14 mouse cellular contexts compared by ENCODE assay signal in the genomic region with DNA sequence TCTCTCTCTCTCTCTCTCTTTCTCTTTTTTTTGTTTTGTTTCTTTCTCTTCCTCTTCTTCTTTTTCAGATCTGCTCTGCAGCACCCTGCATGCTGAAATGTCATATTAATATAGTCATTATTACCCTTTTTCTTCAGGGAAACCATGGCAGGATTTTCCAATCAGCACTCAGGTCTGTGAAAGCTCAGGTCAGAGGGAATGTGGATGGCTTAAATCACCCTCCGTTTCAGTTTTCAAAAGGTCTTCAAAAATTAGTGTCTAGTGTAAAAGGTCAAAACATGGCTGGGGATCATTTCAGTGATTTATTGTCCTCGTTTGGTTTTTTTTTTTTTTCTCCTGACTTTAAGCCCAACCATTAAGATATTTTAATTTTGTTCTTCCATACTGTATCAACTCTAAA.
DNase-seq lines count a peak whose midpoint lies in the region; ATAC-seq and TF ChIP-seq lines count a peak whose summit lies in the region.
"Had no signal": no experiment of that assay in that cellular context is flagged by ENCODE, and none has a peak within 500 bp of the region (broad histone marks: within the 10 kb centered on the region; RNA-seq: fewer than 3 reads in every experiment).

No protein-coding gene starts in this region.

- 0 out of 2 replicates have a peak overlapping the region, but pooled peaks have one; percentile 8 for H3K4me2 ChIP-seq in neural tube, embryonic 12.5 days (replicated peaks)
- H3K4me2 ChIP-seq in neural tube, embryonic 15.5 days, result no peak overlapping the region
- H3K4me2 ChIP-seq in hindbrain, embryonic 14.5 days (replicated peaks), result no peak overlapping the region
- H3K4me2 ChIP-seq in midbrain, embryonic 16.5 days (ENCODE audit: low read length), result no peak overlapping the region
- H3K4me2 ChIP-seq: embryonic facial prominence, embryonic 13.5 days; liver, embryonic 12.5 days; lung, embryonic 14.5 days had no signal

- 15% methylated on average over 2 of the region's 2 CpGs for WGBS in neural tube, embryonic 12.5 days
- 10% methylated on average over 2 of the region's 2 CpGs for WGBS in neural tube, embryonic 15.5 days
- 23% methylated on average over 2 of the region's 2 CpGs for whole genome bisulfite sequencing in hindbrain, embryonic 14.5 days
- 27% methylated on average over 2 of the region's 2 CpGs for WGBS in midbrain, embryonic 16.5 days
- WGBS in thymus, adult 2 months, result 65% methylated on average over 2 of the region's 2 CpGs

- no peak overlapping the region for H3K4me3 ChIP-seq in neural tube, embryonic 12.5 days
- H3K4me3 ChIP-seq in neural tube, embryonic 15.5 days (replicated peaks), result no peak overlapping the region
- H3K4me3 ChIP-seq in hindbrain, embryonic 14.5 days (replicated peaks; ENCODE audit: low read length), result no peak overlapping the region
- H3K4me3 ChIP-seq in midbrain, embryonic 16.5 days (ENCODE audit: low read depth, low read length), result no peak overlapping the region
- no peak overlapping the region for H3K4me3 ChIP-seq in thymus, adult 2 months (ENCODE audit: control insufficient read depth, insufficient read depth, low read length)
- H3K4me3 ChIP-seq: embryonic facial prominence, embryonic 13.5 days; liver, embryonic 12.5 days had no signal

- no peak overlapping the region for H3K9ac ChIP-seq in neural tube, embryonic 12.5 days
- no peak overlapping the region for H3K9ac ChIP-seq in neural tube, embryonic 15.5 days (replicated peaks)
- H3K9ac ChIP-seq in hindbrain, embryonic 14.5 days, result no peak overlapping the region
- H3K9ac ChIP-seq in midbrain, embryonic 16.5 days (ENCODE audit: low read depth, low read length), result no peak overlapping the region
- H3K9ac ChIP-seq: embryonic facial prominence, embryonic 13.5 days; liver, embryonic 12.5 days; lung, embryonic 14.5 days had no signal

- no peak for TF ChIP-seq CTCF in thymus, adult 2 months (IDR thresholded peaks at IDR 0.05; ENCODE audit: borderline replicate concordance, control insufficient read depth, extremely low read depth, insufficient read depth, low read length, poor library complexity)

- H3K9me3 ChIP-seq in neural tube, embryonic 12.5 days, result no peaks in the 10 kb centered on the region
- H3K9me3 ChIP-seq in neural tube, embryonic 15.5 days (replicated peaks), result no peaks in the 10 kb centered on the region
- no peaks in the 10 kb centered on the region for H3K9me3 ChIP-seq in hindbrain, embryonic 14.5 days (ENCODE audit: control insufficient read depth, low read length)
- H3K9me3 ChIP-seq in midbrain, embryonic 16.5 days (replicated peaks; ENCODE audit: control insufficient read depth, low read length, poor library complexity, severe bottlenecking), result no peaks in the 10 kb centered on the region
- H3K9me3 ChIP-seq: embryonic facial prominence, embryonic 13.5 days; liver, embryonic 12.5 days had no signal

- peaks cover 10% of the 10 kb centered on the region; the same call in 1 of the 2 replicates for H3K27me3 ChIP-seq in neural tube, embryonic 12.5 days (replicated peaks)
- no peaks in the 10 kb centered on the region for H3K27me3 ChIP-seq in neural tube, embryonic 15.5 days (replicated peaks)
- H3K27me3 ChIP-seq in hindbrain, embryonic 14.5 days (ENCODE audit: control insufficient read depth, insufficient read depth, low read length), result peaks cover 14% of the 10 kb centered on the region
- H3K27me3 ChIP-seq in midbrain, embryonic 16.5 days (ENCODE audit: control insufficient read depth, insufficient read depth, low read depth, low read length), result no peaks in the 10 kb centered on the region; the same call in 1 of the 2 replicates
- H3K27me3 ChIP-seq in thymus, adult 2 months (ENCODE audit: control insufficient read depth, insufficient read depth, low read length), result no peaks in the 10 kb centered on the region
- H3K27me3 ChIP-seq: liver, embryonic 12.5 days had no signal

- no peaks in the 10 kb centered on the region for H3K36me3 ChIP-seq in neural tube, embryonic 12.5 days
- H3K36me3 ChIP-seq in neural tube, embryonic 15.5 days, result no peaks in the 10 kb centered on the region
- no peaks in the 10 kb centered on the region for H3K36me3 ChIP-seq in hindbrain, embryonic 14.5 days (replicated peaks; ENCODE audit: control insufficient read depth, insufficient read depth)
- H3K36me3 ChIP-seq in midbrain, embryonic 16.5 days (ENCODE audit: control insufficient read depth, insufficient read depth, low read length), result no peaks in the 10 kb centered on the region
- no peaks in the 10 kb centered on the region for H3K36me3 ChIP-seq in thymus, adult 2 months (ENCODE audit: control insufficient read depth, insufficient read depth, low read length)
- H3K36me3 ChIP-seq: embryonic facial prominence, embryonic 13.5 days; liver, embryonic 12.5 days had no signal

- no peak for ATAC-seq in neural tube, embryonic 12.5 days (ENCODE audit: low FRiP score, low read depth)
- no peak for ATAC-seq in neural tube, embryonic 15.5 days (ENCODE audit: low FRiP score)
- ATAC-seq in hindbrain, embryonic 14.5 days (ENCODE audit: low FRiP score), result no peak
- ATAC-seq in midbrain, embryonic 16.5 days, result no peak
- ATAC-seq: liver, embryonic 12.5 days had no signal

- DNase-seq in embryo, embryonic 10.5 days (ENCODE audit: low spot score), result peak; percentile 45
- DNase-seq in embryo, embryonic 10 days (ENCODE audit: low spot score), result no peak
- no peak for DNase-seq in hindbrain, embryonic 14.5 days (ENCODE audit: low spot score)
- DNase-seq in thymus, adult 2 months, result no peak
- DNase-seq in kidney, adult 9 months, result no peak
- DNase-seq: cerebellum, postnatal 36 days; kidney, adult 8-10 months; lung, embryonic 14.5 days; lung, postnatal 4 days had no signal

- TF ChIP-seq POLR2A in thymus, adult 2 months (IDR thresholded peaks at IDR 0.05; ENCODE audit: control insufficient read depth, extremely low read depth, insufficient read depth, low read length, poor library complexity), result no peak

- peaks cover 7% of the 10 kb centered on the region; the same call in 1 of the 2 replicates for H3K4me1 ChIP-seq in neural tube, embryonic 12.5 days
- peaks cover 14% of the 10 kb centered on the region for H3K4me1 ChIP-seq in neural tube, embryonic 15.5 days
- H3K4me1 ChIP-seq in hindbrain, embryonic 14.5 days (replicated peaks; ENCODE audit: control insufficient read depth, insufficient read depth, low read length), result peaks cover 18% of the 10 kb centered on the region
- H3K4me1 ChIP-seq in midbrain, embryonic 16.5 days (ENCODE audit: control insufficient read depth, insufficient read depth, low read length), result peaks cover 2% of the 10 kb centered on the region; the same call in 1 of the 2 replicates
- H3K4me1 ChIP-seq in thymus, adult 2 months (replicated peaks; ENCODE audit: control insufficient read depth, insufficient read depth, low read length), result no peaks in the 10 kb centered on the region
- H3K4me1 ChIP-seq: embryonic facial prominence, embryonic 13.5 days; liver, embryonic 12.5 days had no signal

- H3K27ac ChIP-seq in neural tube, embryonic 12.5 days, result no peak overlapping the region
- no peak overlapping the region for H3K27ac ChIP-seq in neural tube, embryonic 15.5 days (replicated peaks)
- H3K27ac ChIP-seq in hindbrain, embryonic 14.5 days, result peak overlapping the region; percentile 63
- H3K27ac ChIP-seq in midbrain, embryonic 16.5 days (ENCODE audit: low read length), result peak overlapping the region; percentile 60
- no peak overlapping the region for H3K27ac ChIP-seq in thymus, adult 2 months (ENCODE audit: control insufficient read depth, insufficient read depth, low read length)
- H3K27ac ChIP-seq: embryonic facial prominence, embryonic 13.5 days; liver, embryonic 12.5 days had no signal

Comparison
In these comparisons a context has a peak if more than half of its experiments do, and no peak if none do; other contexts are left out.
1. H3K27ac ChIP-seq: peak in hindbrain, embryonic 14.5 days (single experiment) and midbrain, embryonic 16.5 days (single experiment); none in neural tube, embryonic 12.5 days (single experiment), neural tube, embryonic 15.5 days (single experiment) and thymus, adult 2 months (single experiment).